Mouse (Mus musculus) skeletal muscle tissue, adult 2 months (tissue): Measurements from ENCODE around the gene Spata18.
A peak's percentile ranks its signal among the peaks of the same experiment; 100 is the strongest.

Experiments used
- DNase-seq: peaks from one replicate; pipeline ENCODE4 v3.0.0-alpha.2; 2012; ENCODE audit warnings: low read depth, low spot score

Gene Spata18

DNA sequence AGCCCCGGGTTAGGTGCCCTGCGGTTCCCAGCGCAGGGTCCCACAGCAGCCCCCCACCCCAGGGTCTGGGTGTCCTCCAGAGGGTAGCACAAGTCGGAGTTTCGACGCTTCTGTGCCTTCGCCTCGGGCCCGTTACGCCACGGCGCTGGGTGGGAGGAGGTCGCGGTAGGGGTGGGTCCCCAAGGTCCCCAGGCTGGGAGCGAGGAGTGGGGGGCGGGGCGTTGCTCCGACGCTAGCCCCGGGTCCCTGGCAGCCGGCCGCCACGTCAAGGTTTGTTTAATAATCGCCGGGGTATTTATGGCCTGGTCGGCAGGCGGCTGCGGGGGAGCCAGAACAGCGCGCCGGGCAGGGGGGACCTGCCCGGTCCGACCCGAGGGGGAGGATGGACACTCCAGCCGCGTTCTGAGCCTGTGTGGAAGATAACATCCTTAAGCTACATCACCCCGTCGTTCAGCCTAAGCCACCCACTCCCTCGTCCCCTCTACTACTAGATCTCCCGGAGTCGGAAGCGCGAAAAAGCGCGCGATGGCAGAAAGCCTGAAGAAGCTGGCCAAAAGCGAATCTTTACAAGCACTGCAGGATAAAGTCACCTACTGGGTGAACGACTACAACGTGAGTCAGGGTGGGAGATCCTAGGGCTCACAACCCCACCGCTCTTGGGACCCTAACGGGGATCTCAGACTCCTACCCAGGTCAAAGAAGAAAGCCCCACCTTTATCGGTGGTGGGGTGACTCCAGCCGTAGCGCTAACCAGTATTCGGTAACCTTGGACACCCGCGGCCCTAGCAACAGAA lies at the start of gene Spata18:
Gene Spata18, plus strand, starts transcription at position 319 of the 794 bp plus-strand sequence.
- DNase-seq, result no peak

DNA sequence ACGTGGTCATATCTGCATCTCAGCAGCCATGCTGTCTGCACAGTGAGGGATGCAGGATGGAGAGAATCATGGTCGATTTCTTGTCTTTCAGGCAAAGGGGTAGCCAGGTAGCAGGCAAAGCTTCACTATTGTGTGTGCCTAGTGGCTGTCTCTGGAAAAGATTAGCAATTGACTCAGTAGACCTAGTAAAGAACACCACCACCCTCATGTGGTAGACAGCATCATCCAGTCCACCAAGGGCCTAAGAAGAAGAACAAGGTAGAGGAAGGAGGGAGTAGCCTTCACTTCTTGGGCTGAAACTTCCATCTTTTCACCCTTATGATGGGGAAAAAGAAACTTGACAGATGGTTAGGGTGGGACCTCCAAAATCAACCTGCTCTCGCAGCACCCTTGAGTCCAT lies 48.3 kb upstream of the Spata18 start:
- no peak for DNase-seq

DNA sequence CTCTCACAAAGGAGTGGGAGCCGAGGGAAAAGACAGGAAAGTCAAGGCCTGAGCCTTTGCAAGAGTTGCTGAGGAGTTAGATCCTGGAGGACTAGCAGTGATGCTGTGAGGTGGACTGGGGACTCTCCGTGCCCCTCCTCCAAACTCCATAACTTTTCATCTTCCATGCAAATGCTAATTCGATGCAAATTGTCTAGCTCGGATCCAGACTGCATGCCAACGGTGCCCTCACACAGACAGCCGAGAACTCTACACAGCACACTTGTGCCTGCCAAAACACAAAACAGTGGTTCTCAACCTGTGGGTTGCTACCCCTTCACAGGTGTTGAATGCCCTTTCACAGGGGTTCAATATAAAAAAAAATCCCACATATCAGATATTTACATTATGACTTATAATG lies 46.6 kb upstream of the Spata18 start:
- DNase-seq, result no peak

DNA sequence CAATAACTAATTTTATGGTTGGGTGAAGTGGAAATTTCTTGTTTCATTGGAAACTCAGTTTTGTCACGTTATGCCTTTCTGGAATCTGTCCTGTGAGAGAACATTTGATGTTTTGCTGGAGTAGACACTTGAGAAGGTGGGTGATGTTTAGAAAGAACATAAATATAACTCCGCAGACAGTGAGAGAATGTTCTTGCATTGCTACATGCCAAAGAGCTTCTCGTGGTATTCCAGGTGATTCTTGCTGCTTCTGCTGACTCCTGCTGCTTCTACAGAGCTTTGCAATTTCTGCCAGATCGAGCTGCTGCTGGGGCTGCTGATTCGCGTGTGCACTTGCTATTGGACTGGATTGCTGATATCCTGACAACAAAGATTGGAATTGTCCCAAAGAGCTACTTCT lies 46.2 kb upstream of the Spata18 start:
- no peak for DNase-seq

DNA sequence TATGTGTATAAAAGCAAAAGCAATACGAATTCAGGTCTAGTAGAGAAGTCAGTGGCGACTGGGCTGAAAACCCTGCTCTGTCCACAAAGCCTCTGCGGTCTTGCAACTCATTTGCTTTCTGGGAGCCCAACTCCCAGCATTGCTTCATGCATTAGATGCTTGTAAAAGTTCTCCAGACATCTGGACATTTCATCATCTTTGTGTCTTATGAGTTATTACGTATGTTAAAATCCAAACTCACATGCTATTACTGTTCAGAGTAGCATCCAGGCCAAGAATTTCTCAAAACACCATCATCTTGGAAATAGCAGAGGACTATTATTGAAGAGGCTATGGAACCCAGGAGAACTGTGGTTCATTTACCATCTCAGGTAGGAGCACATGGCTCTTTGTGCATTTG lies 40.1 kb upstream of the Spata18 start:
- no peak for DNase-seq

DNA sequence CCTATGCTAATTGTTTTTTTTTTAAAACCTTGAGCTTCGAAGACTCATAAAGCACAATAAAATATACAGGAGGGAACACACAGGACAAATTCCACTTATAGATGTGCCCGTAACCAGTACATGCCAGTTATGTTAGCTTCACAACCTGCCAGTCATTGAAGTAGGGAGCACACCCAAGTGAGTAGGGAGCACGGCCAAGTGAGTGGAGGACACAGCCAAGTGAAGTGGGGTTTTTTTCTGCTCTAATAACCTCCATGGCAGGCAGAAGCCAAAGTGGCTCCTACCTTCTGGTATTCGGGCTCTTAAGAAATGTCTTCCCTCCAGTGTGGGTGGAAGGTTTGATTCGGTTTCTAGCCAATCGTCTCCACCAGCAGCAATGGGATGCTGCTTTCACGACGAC lies 37.9 kb upstream of the Spata18 start:
- no peak for DNase-seq

DNA sequence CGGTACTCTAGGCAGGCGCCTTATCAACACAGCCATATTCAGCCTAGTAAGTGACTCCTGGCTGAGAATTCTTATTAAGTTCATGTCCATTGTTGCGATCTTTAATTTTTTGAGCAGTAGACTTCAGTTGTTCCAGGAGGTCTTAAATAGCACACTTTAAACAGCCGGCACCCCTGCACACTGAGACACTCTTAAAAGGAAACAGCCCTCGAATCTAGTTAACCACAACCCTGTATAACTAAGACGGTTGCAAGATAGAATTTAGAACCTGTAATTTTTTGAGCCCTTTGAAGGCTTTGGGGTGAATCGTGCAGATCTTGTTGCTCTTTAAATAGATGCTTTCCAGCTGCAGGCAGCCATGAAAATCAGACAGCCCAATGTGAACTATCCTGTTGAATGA lies 36.0 kb upstream of the Spata18 start:
- no peak for DNase-seq

DNA sequence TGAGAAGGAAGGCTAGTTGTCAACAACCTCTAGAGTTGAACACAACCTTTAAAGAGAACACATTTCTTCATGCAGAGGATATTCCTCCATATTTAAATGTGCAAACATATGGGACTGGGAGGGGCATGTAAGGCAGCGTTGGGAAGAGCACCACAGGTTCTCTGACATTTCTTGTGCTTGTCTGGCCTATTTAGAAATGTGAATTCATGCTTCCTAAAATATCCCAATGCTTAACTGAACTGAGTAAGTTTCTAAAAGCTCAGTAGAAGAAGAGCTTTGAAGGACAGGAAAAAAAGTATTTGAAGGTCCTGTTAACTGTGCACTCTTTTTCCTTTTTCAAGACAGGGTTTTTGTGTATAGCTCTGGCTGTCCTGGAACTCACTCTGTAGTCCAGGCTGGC lies 32.2 kb upstream of the Spata18 start:
- no peak for DNase-seq

DNA sequence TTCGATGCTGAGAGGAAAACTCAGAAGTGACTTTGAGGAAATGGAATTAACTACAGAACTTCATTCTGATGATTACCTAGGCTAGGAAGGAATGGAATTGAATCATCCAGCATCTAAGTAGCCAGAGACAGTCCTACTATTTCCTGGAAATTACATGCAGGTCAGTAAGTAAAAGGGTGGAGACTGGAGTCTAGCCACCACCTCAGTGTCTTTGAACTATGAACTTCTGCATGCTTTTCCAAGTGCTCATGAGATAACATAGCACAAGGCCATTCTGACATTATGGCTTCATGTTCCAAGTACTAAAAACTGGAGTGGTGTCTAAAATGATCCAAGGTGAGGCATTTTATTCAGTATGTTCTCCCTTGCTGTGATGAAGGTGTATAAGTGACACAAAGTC lies 25.7 kb upstream of the Spata18 start:
- DNase-seq, result no peak

DNA sequence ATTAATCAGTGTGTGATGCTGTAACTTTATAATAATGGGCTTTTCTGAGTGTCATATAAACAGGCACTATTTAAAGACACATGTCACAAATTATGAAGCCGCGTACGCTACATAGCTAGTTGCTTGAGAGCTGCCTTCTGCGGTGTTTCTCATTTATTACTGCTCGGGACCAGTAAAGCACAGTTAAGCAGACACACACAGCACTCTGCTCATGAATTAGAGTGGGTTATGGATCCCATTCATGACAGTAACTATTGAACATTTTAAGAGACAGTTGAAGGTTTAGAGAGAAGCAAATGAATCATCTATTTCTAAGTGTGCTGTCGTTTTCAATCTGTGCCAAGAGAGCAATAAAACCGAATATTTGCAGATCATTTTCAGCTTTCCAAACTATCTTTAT lies 24.3 kb upstream of the Spata18 start:
- DNase-seq, result no peak

DNA sequence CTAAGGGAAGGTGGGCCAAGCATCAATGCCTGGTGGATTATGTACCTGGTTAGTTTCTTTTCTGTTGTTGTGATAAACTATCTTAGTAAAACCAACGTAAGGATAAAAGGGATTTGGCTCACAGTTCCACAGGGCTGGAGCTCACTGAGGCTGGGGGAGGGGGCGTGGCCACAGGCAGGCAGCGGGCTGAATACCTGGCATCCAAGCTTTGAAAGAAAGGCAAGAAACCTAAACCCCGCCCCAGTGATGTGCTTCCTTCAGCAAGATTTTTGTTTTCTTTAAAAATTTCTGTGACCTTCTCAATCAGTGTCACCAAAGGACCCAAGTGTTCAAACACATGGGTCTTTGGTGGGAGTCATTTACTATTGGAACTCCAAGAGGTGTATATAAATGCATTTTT lies 23.6 kb upstream of the Spata18 start:
- DNase-seq, result no peak

DNA sequence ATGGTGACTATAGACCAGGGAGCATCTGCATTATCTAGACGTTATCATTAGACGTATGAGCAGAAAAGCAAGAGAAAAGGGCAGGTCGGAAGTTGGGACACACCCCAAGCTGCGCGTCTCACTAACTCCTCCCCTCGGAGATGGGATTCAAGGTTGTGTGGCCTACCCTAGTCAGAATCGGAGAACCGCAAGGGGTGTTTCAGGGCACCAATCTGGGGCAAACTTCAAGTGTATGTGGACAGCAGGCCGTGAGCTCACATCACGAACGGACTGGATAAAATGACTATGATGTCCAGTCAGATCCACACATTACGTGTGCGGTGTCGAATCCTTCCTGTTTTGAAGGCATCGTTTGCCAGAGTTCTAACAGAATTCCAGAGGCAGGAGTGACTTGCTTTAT lies 23.2 kb upstream of the Spata18 start:
- DNase-seq, result no peak

DNA sequence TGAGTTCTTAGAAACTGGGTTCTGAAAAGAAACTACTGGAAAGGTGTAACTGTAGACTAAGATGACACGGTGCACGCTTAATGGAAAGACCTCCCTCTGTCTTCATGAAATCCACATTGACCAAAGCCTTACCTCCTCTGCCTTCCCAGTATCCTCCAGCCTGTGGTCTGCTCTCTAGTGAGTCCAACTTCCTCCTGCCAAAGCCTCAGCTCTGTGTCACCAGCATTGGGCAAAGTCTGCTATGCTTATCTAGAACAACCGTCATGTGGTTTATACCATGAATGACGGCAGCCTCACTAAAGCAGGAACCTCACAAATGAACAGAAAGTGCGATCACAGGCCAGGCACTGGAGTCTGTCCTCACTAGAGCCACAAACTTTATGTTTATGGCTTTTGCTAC lies 21.0 kb upstream of the Spata18 start:
- DNase-seq, result no peak

DNA sequence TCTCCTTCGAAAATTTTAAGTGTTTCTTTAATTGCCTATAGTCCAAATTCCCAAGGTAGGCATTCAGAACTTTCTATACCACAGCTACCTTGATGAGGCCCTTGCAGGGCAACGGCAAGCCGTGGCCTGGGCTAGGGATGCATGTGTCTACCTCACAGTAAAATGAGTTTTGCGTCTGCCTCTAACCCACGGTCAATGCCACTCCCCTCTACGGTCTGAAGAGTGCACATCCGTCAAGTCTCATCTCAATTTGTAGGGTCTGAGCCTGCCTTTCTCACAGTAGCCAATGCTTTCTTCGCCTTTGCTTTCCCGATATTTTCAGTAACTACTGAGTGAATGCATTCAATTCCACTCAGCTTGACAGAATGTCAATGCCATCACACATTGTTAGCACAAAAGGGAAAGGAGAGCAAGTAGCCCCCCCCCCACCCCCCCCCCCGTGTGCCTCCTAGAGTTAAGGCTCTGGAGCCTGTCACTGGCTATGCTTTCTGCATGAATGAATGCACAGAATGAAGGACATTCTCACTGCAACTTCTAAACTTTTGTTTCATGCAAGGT lies 20.1 kb upstream of the Spata18 start:
- no peak for DNase-seq

DNA sequence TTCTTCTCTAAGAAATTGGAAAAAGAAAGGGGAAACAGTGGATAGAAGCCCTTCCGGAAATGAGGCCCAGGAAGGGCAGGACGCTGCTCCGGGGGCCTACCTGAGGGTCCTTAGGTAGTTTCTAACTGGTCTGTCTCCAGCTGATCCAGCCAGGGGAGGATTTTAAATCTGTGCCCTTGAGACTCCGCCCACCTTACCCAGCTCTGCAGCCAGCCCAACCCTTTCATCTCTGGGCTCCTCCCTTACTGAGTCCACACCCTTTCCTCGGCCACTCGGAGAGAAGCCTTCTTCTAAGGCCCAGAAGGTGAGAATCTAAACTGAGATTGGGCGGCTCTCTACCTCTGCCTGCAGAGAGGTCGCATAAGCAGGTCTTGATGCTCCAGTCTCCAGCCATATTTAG lies 18.9 kb upstream of the Spata18 start, which contains the start of gene Lrrc66:
Gene Lrrc66, minus strand, starts transcription at position 236 of the 400 bp plus-strand sequence.
- no peak for DNase-seq

DNA sequence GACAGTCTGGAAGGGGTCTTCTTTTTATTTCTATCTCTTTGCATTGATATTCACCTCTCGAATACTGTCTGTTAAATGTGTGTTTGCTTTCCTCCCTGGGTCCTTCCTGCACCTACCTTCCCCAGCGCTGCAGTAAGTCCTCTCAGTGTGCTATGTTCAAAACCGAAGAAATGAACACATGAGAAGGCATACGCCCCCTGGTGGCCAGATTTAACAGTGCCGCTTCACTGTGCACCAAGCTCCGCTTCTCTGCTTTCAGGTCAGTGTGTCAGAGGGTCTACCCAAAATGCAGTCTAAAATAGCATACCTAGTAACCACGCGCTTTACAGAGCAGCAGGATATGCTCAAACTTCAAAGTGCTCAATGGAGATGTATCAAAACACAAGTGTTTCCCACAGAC lies 18.0 kb upstream of the Spata18 start:
- peak; percentile 38 for DNase-seq

DNA sequence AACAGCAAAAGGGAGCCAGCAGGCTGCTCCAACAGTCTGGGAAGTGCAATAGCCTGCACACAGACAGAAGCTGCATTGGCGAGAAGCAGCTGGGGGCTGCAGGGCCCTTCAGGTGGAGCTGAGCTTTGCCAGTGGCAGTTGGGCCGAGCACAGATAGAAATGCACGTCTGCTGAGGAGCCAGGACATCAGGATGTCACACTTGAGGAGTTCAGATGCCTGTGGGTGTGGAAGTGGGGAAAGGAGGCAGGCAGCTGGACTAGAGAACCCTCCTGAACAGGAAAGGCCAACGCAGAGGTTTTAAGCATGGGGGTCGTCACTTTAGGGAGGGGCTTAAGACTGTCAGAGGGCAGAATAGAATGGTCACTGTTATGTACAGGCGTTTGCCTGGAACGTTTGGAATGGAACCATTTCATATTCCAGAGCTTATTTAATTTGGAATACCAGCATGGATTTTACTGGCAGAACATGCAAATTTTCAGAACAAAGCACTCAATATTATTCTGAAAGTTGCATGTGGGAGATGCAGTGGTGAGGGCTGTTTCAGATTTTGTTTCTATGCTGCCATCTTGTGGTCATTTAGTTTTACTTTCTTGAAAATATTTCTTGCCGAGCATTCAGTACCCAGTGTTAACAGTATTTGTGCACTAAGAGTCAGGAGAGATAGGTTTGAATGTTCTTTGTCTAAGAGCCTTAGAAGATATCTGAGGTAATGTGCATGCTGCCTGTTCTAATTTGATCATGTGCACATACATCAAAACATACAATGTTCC lies 13.7 kb upstream of the Spata18 start:
- peak; percentile 12 for DNase-seq

DNA sequence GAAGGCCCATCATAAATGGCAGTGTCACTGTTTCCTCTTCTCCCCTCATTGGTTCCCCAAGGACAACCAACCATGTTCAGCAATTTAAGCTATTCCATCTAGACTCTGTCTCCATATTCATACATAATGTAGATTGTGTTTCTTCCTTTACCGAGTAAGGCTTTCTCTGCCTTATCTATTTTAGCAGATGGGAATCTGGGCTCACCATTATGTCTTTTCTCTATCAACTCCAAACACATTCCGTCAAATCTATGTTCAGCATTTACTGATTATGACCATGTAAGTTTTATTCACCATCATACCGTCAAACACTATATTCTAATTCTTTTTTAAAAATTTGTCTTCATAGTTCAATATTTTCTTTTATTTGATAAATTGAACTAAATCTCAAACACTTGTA lies 10.1 kb upstream of the Spata18 start:
- DNase-seq, result no peak

DNA sequence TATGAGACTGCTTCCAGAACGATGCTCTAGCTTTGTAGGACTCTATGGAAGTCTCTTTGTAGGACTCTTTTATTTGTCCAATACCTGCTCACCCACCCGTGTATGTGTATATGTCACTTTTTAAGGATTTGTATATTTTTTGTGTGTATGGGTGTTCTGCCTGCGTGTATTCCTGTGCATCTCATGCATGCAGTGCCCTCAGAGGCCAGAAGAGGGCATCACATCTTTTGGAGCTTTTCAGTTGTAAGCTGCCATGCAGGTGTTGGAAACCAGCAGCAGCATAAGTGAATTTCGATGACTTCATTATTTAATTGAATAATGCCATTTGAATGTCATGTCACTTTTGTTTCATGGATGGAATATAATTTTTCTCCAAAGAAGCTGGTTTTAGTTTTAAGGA lies 9.1 kb upstream of the Spata18 start:
- DNase-seq, result no peak

DNA sequence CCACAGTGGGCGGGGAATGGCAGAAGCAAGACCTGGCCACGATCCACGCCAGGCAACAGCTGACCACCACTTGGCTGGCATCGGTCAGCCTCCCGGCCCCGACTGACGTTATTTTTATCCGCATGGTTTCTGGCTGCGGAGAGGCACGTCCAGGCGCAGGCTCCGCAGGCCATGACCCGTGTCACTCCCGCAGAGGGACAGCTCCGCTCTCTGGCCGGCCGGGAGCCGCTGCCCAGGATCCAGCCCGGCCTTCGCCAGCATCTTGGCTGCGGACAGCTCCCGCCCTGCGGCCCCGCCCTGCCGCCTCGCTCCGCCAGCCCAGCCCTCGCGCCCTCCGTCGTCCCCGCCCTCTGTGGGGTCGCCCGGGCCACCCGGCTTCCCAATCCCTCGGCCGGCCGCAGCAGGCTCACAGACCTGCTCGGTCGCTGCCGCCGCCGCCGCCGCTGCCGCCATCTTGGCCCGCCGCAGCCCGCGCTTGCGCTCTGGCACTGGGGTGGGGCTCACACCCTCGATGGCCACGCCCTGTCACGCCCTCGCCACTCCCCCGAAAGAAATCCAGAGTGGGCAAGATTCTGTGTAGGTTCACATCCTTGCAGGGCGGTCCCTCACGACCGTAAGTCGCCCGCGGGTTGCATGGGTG lies 3.8 kb upstream of the Spata18 start, which contains the start of gene Sgcb:
Gene Sgcb, minus strand, starts transcription at position 530 of the 640 bp plus-strand sequence.
- DNase-seq, result peak; percentile 84

DNA sequence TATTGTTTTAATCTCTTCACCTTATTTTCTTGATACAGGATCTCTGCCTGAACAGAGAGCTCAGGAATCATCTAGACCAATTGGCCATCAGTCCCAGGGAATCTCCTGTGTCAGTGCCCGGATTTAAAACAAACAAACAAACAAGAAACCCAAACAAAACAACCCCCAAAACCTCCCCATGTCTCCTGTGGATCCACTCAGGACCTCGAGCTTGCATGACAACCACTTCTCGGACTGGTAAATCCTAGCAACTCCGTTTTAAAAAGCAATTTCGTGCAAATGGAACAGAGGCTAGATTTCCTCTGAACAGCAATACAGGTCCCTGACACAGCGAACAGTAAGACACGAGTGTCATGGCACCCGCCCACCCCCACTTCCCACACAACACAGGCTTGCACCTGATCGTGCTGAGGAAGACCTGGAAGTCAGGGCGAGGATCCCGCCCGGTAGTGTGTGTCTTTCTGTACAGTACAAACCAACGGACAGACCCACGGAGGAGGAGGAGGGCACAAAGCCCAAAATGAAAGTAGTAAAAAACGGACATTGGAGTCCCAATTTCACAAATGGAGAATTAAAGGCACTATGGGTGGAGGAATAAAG lies 714 bp upstream of the Spata18 start:
- DNase-seq, result no peak

DNA sequence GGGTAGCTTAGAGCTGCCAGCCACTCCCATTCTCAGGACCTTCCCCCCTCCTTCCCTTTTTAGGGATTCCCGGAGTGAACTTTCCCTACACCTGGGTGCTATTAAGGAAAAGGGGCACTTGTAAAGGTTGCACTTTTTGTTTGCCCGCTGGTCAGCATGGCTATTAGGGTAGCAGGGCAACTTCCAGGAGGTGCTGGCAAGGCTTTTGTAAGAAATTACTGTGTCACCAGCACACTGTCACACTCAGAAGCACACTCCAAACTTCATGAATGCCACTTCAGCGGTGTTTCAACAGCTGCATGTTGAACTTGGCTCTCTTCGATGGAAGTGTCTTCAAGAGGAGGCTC lies 649 bp downstream of the Spata18 start:
- no peak for DNase-seq
